Mouse (Mus musculus) neural tube, embryonic 14.5 days (tissue): ENCODE measurements at regions not wholly inside any gene's neighbourhood (a gene's known extent, or its start where the extent isn't known, plus 50 kb on each side); places are given as distances from the start of the nearest gene placed in this dataset.
A peak's percentile ranks its signal among the peaks of the same experiment; 100 is the strongest.

Experiments used
- ATAC-seq: fragments of 200-750 bp; cut with Nextera tagmentation; 2 replicates; pipeline ENCODE4 v1.8.0; 2017; ENCODE audit warnings: low read depth, mild to moderate bottlenecking, moderate TSS enrichment, moderate library complexity
- H3K27ac ChIP-seq: fragments of 300-500 bp; sonication (generic); 2 replicates; pipeline ENCODE4 v1.5.1; 2014; ENCODE audit warnings: low read depth, mild to moderate bottlenecking, control low read depth, low read length, moderate library complexity, mixed read lengths
- H3K27me3 ChIP-seq: fragments of 300-500 bp; sonication (generic); 2 replicates; pipeline ENCODE4 v1.6.1; 2014; ENCODE audit warnings: low read length; ENCODE audit not compliant: control insufficient read depth, insufficient read depth
- H3K36me3 ChIP-seq: fragments of 300-500 bp; sonication (generic); 2 replicates; pipeline ENCODE4 v1.6.1; 2014; ENCODE audit warnings: low read length, mixed read lengths; ENCODE audit not compliant: control insufficient read depth, insufficient read depth
- H3K4me1 ChIP-seq: fragments of 300-500 bp; sonication (generic); 2 replicates; pipeline ENCODE4 v1.6.1; 2014; ENCODE audit warnings: low read length; ENCODE audit not compliant: control insufficient read depth, insufficient read depth
- H3K4me2 ChIP-seq: fragments of 300-500 bp; sonication (generic); 2 replicates; pipeline ENCODE4 v1.6.1; 2014; ENCODE audit warnings: mild to moderate bottlenecking, low read depth, low read length, control low read depth
- H3K4me3 ChIP-seq: fragments of 300-500 bp; sonication (generic); 2 replicates; pipeline ENCODE4 v1.5.1; 2014; ENCODE audit warnings: low read depth, low read length, control low read depth, mixed read lengths
- H3K9ac ChIP-seq: fragments of 300-500 bp; sonication (generic); replicated peaks from 2 replicates; pipeline ENCODE4 v1.6.1; 2014; ENCODE audit warnings: low read depth, mild to moderate bottlenecking, control low read depth, low read length, mixed read lengths
- H3K9me3 ChIP-seq: fragments of 300-500 bp; sonication (generic); 2 replicates; pipeline ENCODE4 v1.6.1; 2016; ENCODE audit warnings: low read length; ENCODE audit not compliant: control insufficient read depth
- WGBS: fragments of 180-500 bp; shearing (Covaris S2); extraction: QIAGEN DNeasy Blood & Tissue Kit; methylation state at CpG from one replicate; pipeline ENCODE4 v1.1.7; 2014; 5-methylcytosine and 5-hydroxymethylcytosine counted together

DNA sequence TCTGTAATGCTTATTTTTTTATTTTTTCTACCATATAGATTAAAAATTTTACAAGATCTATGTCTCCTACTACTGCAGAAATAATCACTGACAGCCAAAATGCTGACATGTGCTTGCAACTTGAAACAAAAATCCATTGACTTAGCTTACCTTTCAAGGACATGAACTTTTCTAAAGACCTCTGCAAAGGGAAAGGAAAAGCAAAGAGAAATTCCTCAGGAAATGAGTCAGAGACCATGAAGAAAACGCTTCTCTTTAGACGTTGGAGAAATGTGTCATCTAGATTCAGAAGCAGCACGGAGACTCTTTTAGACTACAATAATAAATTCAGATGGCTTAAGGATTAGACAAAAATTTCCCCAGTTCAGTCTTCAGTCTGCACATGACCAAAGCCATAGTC, 2188.6 kb upstream of the Tenm3 start:
- ATAC-seq = no peak
- Histone ChIP-seq H3K4me3 (no peak overlapping the region), H3K4me1 (no peaks in the 10 kb centered on the region), H3K27me3 (no peaks in the 10 kb centered on the region), H3K4me2 (no peak overlapping the region), H3K36me3 (no peaks in the 10 kb centered on the region), H3K27ac (no peak overlapping the region), H3K9ac (no peak overlapping the region), H3K9me3 (no peaks in the 10 kb centered on the region)
- WGBS = 72% methylated on average over 3 of the region's 3 CpGs

DNA sequence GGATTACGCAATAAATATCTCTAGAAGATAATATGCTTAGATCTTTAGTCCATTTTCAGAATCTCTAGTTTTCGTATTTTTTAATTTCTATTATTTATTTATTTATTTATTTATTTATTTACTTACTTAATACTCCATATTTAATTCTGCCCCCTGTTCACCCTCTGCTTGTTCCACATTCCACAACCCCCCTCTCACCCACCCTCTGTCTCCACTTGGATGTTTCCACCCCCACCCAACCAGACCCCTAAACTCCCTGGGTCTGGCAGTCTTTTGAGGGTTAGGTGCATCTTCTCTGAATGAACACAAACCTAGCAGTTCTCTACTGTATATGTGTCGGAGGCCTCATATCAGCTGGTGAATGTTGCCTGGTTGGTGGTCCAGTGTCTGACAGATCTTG, 2166.8 kb upstream of the Tenm3 start:
- no peak for ATAC-seq
- no peak overlapping the region for H3K27ac ChIP-seq
- H3K4me3 ChIP-seq = no peak overlapping the region
- H3K9me3 ChIP-seq = no peaks in the 10 kb centered on the region
- H3K36me3 ChIP-seq = no peaks in the 10 kb centered on the region
- no peak overlapping the region for H3K4me2 ChIP-seq
- H3K27me3 ChIP-seq = no peaks in the 10 kb centered on the region
- H3K4me1 ChIP-seq = no peaks in the 10 kb centered on the region
- H3K9ac ChIP-seq = no peak overlapping the region
- 94% methylated on average over 3 of the region's 3 CpGs for WGBS

DNA sequence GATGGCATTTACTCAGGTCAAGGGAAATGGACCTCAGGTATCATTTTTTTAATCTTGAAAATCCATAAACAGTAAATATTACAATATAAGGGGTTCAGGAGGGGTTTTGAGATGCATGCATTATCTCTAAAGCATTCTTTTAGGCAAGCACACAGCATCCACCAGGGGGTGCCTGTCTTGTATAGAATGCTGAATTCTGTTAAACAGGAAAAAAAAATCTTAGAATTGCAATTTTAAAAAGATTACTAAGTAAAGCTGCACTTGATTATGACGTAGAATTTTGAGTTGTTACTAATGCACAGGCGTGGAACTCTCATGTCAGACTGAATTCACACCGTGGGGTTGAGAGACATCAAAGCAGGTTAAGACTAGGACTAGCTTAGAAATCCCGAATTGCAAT, 2123.6 kb upstream of the Tenm3 start:
- H3K4me1 ChIP-seq = no peaks in the 10 kb centered on the region
- H3K4me3 ChIP-seq = no peak overlapping the region
- H3K27me3 ChIP-seq = no peaks in the 10 kb centered on the region
- H3K9me3 ChIP-seq = no peaks in the 10 kb centered on the region
- WGBS = 61% methylated on average over 4 of the region's 4 CpGs
- H3K36me3 ChIP-seq = no peaks in the 10 kb centered on the region
- H3K4me2 ChIP-seq = no peak overlapping the region
- H3K27ac ChIP-seq = no peak overlapping the region
- H3K9ac ChIP-seq = no peak overlapping the region
- no peak for ATAC-seq

DNA sequence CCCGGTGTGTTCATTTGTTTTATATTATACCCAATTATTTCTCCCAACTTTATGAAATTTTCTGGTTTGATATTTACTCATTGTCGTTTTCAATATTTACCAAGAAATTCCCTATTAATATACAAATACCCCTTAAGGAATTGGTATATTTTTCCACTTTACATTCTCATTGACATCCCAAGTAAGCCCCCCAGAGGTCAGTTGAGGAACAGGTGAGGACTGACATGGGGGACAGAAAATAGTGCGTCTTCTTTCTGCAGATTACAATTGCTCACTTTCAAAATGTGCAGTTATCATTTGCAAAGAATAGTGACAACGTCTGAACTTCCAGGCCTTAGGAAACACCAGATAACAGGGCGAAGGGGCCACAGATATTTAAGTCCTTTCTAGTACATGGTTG, 2073.8 kb upstream of the Tenm3 start:
- no peaks in the 10 kb centered on the region for H3K9me3 ChIP-seq
- no peaks in the 10 kb centered on the region for H3K36me3 ChIP-seq
- H3K9ac ChIP-seq = no peak overlapping the region; the same call in 1 of the 2 replicates
- peak overlapping the region; percentile 73; the same call in 1 of the 2 replicates for H3K4me3 ChIP-seq
- H3K27me3 ChIP-seq = no peaks in the 10 kb centered on the region
- peak overlapping the region; percentile 95 for H3K4me2 ChIP-seq
- H3K4me1 ChIP-seq = 0 out of 2 replicates have a peak, but pooled peaks cover 4% of the 10 kb centered on the region
- H3K27ac ChIP-seq = no peak overlapping the region
- 19% methylated on average over 5 of the region's 5 CpGs for WGBS
- ATAC-seq = no peak

DNA sequence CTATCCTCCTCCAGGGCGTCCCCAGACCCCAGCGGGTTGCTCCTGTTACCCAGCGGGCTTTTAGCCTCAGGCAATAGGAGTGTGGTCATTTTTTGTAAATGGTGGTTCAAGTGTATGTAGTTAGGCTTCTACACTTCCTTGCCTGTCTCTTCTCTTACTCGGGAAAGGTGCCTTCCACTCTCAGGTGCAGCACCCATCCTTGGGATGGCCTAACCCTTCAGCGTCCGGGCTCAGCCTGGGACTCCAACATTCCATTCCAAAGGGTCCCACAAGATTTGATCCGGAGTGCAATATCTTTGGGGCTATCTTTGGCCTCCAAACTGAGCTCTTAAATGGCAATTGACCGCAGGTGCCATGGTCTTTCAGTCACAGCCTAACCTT, 2073.0 kb upstream of the Tenm3 start:
- no peaks in the 10 kb centered on the region for H3K9me3 ChIP-seq
- 2% methylated on average over 8 of the region's 8 CpGs for WGBS
- H3K4me2 ChIP-seq = peak overlapping the region; percentile 95
- peak; percentile 45 for ATAC-seq
- peak overlapping the region; percentile 61 for H3K9ac ChIP-seq
- H3K4me1 ChIP-seq = 0 out of 2 replicates have a peak, but pooled peaks cover 4% of the 10 kb centered on the region
- H3K27ac ChIP-seq = peak overlapping the region; percentile 73
- H3K27me3 ChIP-seq = no peaks in the 10 kb centered on the region
- H3K4me3 ChIP-seq = peak overlapping the region; percentile 73
- no peaks in the 10 kb centered on the region for H3K36me3 ChIP-seq

DNA sequence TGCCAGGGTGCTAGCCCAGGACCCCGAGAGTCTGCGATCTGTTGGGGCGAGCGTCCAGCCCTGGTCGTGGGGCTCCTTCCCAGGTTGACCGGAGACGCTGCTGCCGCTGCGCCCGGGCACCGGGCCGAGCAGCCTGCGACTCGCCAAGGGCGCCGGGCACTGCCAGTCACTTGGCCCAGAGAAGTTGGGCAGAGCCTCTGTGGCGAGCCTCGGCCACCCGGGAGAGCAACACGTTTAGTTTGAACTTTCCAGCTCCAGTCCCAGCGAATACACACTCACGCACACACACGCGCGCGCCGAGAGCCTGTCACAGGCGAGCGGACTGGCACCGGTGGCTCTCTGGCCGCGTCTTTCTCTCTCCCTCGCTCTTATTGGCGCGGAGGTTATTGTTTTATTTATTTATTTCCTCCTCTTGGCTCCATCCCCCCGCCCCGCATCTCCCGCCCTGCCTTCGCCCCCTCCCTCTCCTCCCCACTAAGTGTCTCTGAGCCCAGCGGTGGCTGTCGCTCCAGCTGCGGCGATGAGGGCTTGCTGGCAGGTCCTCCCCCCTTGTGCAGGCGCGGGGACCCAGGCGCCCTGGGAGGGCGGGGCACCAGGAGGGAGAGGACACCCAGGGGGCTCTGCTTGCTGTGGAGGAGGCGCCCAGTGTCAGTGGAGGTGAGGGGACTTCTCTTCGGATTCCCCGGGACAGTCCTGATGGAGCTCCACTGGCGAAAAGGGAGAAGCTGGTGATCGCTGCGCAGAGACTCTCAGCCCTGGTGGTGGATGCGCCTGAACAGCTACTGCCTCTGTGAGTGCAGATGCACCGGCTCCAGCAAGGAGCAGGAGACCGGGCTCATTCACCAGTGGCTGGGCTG, 2072.4 kb upstream of the Tenm3 start:
- peak overlapping the region; percentile 73 for H3K4me3 ChIP-seq
- peak overlapping the region; percentile 61 for H3K9ac ChIP-seq
- WGBS = under 1% methylated on average over 49 of the region's 56 CpGs
- H3K4me1 ChIP-seq = 0 out of 2 replicates have a peak, but pooled peaks cover 4% of the 10 kb centered on the region
- peak; percentile 90 for ATAC-seq
- H3K36me3 ChIP-seq = no peaks in the 10 kb centered on the region
- peak overlapping the region; percentile 73 for H3K27ac ChIP-seq
- no peaks in the 10 kb centered on the region for H3K27me3 ChIP-seq
- no peaks in the 10 kb centered on the region for H3K9me3 ChIP-seq
- H3K4me2 ChIP-seq = peak overlapping the region; percentile 95

DNA sequence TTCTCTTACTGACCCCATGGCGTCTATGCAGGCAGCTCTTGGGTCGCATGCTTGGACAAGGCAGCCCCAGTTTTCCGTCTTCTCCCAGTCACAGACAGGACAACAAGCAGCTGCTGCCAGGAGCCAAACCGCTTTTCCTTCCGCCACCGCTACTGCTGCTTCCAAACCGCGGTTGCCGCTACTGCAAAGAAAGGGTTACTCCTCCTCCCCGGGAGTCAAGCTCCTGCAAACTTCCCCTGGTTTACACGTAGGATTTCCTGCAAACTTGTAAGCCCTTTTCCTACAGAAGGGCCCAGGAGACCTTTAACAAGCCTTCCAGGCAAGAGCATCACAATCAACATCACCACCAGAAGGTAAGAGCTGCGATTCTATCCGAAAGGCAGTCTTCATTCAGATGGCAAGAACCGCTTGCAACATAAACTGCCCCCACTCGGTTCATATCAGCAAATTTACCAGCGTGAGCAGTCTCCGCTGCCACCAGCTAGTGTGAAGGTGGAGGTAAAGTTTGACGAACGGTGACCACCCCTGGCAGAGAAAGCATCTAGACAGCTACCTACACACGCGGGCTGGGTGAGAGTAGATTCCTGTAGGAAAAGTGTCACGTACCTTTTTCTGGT, 2071.6 kb upstream of the Tenm3 start:
- Histone ChIP-seq H3K4me2 (peak overlapping the region; percentile 95), H3K9me3 (no peaks in the 10 kb centered on the region), H3K9ac (peak overlapping the region; percentile 61), H3K27me3 (no peaks in the 10 kb centered on the region), H3K36me3 (no peaks in the 10 kb centered on the region), H3K27ac (no peak overlapping the region), H3K4me3 (peak overlapping the region; percentile 73), H3K4me1 (0 out of 2 replicates have a peak, but pooled peaks cover 4% of the 10 kb centered on the region)
- WGBS = 0% methylated on average over 22 of the region's 22 CpGs
- ATAC-seq = no peak; the same call in 1 of the 2 replicates

DNA sequence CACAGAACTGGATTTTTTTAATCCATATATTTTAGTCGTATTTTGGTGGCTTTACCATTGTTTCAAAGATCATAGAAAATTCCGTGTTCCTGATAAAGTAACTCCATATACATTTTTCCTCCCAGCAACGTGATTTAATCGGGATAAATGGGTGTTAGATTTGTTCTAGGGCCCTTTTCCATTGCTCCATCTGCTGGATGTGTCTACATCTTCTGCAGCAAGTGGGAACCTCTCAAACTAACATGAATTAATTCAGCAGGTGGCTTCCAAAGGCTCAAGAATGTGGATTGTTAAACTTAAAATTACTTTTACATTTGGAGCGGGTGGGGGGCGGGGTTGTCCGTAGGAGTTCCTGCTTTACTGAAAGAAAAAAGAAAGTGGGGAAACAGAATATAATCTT, 2070.9 kb upstream of the Tenm3 start:
- 0 out of 2 replicates have a peak, but pooled peaks cover 4% of the 10 kb centered on the region for H3K4me1 ChIP-seq
- no peak for ATAC-seq
- no peak overlapping the region; the same call in 1 of the 2 replicates for H3K9ac ChIP-seq
- peak overlapping the region; percentile 95 for H3K4me2 ChIP-seq
- no peaks in the 10 kb centered on the region for H3K36me3 ChIP-seq
- H3K27me3 ChIP-seq = no peaks in the 10 kb centered on the region
- no peaks in the 10 kb centered on the region for H3K9me3 ChIP-seq
- 19% methylated on average over 7 of the region's 7 CpGs for WGBS
- H3K4me3 ChIP-seq = peak overlapping the region; percentile 73
- H3K27ac ChIP-seq = no peak overlapping the region

DNA sequence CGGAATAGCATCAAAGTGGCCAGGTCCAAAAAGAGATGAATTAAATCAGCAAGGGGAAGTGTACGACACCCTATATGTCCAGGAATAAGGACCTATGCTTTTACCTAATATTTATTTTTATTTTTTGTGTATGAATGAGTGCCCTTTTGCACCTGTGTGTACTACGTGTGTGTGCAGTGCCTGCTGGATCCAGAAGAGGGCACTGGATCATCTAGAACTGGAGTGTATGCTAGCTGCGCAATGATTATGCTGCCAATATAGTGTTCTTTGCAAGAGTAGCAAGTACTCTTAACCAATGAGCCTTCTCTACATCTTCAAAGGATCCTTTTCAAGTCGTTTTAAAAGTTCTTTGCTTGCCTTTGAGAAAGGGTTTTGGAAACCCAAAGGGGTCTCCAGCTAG, 2034.4 kb upstream of the Tenm3 start:
- H3K9ac ChIP-seq = no peak overlapping the region
- no peaks in the 10 kb centered on the region for H3K36me3 ChIP-seq
- H3K4me1 ChIP-seq = no peaks in the 10 kb centered on the region
- H3K27me3 ChIP-seq = no peaks in the 10 kb centered on the region
- WGBS = 85% methylated on average over 5 of the region's 5 CpGs
- no peak overlapping the region for H3K4me2 ChIP-seq
- ATAC-seq = no peak
- no peaks in the 10 kb centered on the region for H3K9me3 ChIP-seq
- no peak overlapping the region for H3K27ac ChIP-seq
- no peak overlapping the region for H3K4me3 ChIP-seq
